Mouse (Mus musculus): ENCODE measurements around the gene Zfp53. TPM values are rescaled to one million over a fixed set of nuclear protein-coding genes. Genes with fewer than 3 reads are reported as not detected.

The Zfp53 gene
- polyA plus RNA-seq, 1 experiment, result 2.9 TPM

- H3K4me1 ChIP-seq (ENCODE audit: control insufficient read depth, insufficient read depth, low read length), result peaks cover 2% of the 10 kb centered on the region; the same call in 1 of the 2 replicates
- no peak overlapping the region for H3K27ac ChIP-seq (ENCODE audit: insufficient read depth, low read length)
- H3K4me3 ChIP-seq (ENCODE audit: insufficient read depth, low read length), result no peak overlapping the region; the same call in 1 of the 2 replicates
- TF ChIP-seq POLR2A (IDR thresholded peaks at IDR 0.05; ENCODE audit: extremely low read depth, insufficient read depth, low read length) (no peak), CTCF (IDR thresholded peaks at IDR 0.05; ENCODE audit: extremely low read depth, insufficient read depth, low read length) (no peak)
These were observed 42.0 kb downstream of the Zfp53 start for GRCm38 (mm10) chr17:21530645-21531330.

GRCm38 (mm10) chr17:21531621-21532020, 42.8 kb downstream of the Zfp53 start:
- H3K4me1 ChIP-seq (ENCODE audit: control insufficient read depth, insufficient read depth, low read length), result peaks cover 2% of the 10 kb centered on the region; the same call in 1 of the 2 replicates
- H3K27ac ChIP-seq (ENCODE audit: insufficient read depth, low read length), result peak overlapping the region; percentile 66
- TF ChIP-seq POLR2A (IDR thresholded peaks at IDR 0.05; ENCODE audit: extremely low read depth, insufficient read depth, low read length) (no peak), CTCF (IDR thresholded peaks at IDR 0.05; ENCODE audit: extremely low read depth, insufficient read depth, low read length) (no peak)
- H3K4me3 ChIP-seq (ENCODE audit: insufficient read depth, low read length), result peak overlapping the region; percentile 45

- Histone ChIP-seq H3K4me3 (ENCODE audit: insufficient read depth, low read length) (peak overlapping the region; percentile 45), H3K4me1 (ENCODE audit: control insufficient read depth, insufficient read depth, low read length) (peaks cover 2% of the 10 kb centered on the region; the same call in 1 of the 2 replicates), H3K27ac (ENCODE audit: insufficient read depth, low read length) (peak overlapping the region; percentile 66)
- TF ChIP-seq POLR2A (IDR thresholded peaks at IDR 0.05; ENCODE audit: extremely low read depth, insufficient read depth, low read length) (peak; percentile 63), CTCF (IDR thresholded peaks at IDR 0.05; ENCODE audit: extremely low read depth, insufficient read depth, low read length) (no peak)
These were observed 43.5 kb downstream of the Zfp53 start for GRCm38 (mm10) chr17:21532101-21532951.

- TF ChIP-seq CTCF (IDR thresholded peaks at IDR 0.05; ENCODE audit: extremely low read depth, insufficient read depth, low read length) (no peak), POLR2A (IDR thresholded peaks at IDR 0.05; ENCODE audit: extremely low read depth, insufficient read depth, low read length) (no peak)
- H3K4me1 ChIP-seq (ENCODE audit: control insufficient read depth, insufficient read depth, low read length), result peaks cover 2% of the 10 kb centered on the region; the same call in 1 of the 2 replicates
- H3K4me3 ChIP-seq (ENCODE audit: insufficient read depth, low read length), result no peak overlapping the region
These were observed 45.2 kb downstream of the Zfp53 start for GRCm38 (mm10) chr17:21533961-21534360.

DNA sequence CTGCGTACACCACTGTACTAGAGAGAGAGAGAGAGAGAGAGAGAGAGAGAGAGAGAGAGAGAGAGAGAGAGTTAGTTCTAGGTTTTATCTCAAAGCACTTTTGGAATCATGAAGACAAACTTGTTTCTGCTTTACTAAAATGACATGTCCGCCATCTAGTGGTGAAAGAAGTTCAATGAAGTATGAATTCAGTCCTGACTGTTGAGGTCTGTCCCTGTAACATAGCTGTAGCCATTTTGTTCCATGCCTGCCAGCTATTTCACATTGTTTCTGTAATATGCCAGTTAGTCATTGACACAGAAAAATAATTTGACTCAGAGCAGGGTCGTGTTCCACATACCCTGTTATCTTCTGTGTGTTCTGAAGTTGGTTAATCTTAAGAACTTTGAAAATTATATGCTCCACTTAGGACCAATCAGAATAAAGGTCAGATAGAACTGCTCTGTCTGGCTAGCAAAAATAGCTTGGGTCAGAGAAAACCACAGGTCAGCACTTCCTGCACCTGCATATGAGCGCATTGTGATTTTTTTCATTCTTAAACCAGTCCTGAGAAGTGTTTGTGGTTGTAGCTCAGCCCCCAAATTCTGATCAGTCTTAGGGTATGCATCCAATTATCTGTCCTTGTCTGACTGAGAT, 45.8 kb downstream of the Zfp53 start:
- peak overlapping the region; percentile 38 for H3K27ac ChIP-seq (ENCODE audit: insufficient read depth, low read length)
- no peak overlapping the region for H3K4me3 ChIP-seq (ENCODE audit: insufficient read depth, low read length)

More at GRCm38 (mm10) chr17:21533961-21534360, 45.2 kb downstream of the Zfp53 start:
- no peak overlapping the region for H3K27ac ChIP-seq (ENCODE audit: insufficient read depth, low read length)

DNA sequence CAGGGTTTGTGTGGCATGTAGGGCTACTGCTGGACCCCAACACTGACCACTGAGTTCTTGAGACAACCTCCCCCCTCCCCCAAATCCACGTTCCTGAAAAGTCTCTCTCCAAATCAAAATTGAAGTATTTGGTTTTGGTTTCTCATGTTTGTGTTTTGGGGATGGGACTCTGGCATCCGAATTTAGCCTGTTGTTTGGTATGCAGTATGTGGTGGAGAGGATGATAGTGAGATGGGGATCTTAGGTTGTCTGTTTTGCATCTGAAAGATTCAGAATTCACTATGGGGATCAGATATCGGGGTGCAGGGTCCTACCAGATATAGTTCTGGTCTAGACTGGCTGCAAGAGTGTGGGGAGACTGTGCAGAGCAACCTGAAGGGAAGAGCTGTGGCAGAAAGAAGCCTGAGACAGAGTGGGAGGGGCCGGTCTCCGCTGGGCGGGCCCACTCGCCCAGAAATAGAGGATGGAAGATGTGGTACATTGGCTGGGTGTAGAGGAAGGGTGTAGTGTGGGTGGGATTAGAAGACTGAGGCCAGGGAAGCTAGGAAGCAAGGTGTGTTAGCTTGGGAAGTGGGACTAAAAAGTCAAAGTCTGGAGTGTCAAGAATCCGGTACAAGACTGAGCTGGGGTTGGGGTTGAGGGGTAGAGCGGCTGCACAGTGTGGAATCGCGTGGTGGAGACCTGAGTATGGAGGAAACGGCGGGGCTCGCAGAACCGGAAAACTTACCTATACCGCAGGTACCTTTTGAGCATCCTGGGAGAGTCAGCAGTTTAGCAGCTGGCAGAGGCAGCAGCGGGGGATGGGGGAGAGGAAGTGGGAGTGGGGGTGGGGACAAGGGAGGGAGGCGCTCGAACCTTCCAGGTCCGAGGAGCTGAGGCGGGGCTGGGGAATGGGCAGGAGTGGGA, 46.6 kb downstream of the Zfp53 start, which contains the start of gene Zfp52:
Gene Zfp52 (plus strand): TSS at position 444 of the 906 bp plus-strand sequence.
- H3K4me1 ChIP-seq (ENCODE audit: control insufficient read depth, insufficient read depth, low read length), result peaks cover 2% of the 10 kb centered on the region; the same call in 1 of the 2 replicates
- H3K4me3 ChIP-seq (ENCODE audit: insufficient read depth, low read length), result peak within 1 kb of the TSS; percentile 53
- TF ChIP-seq CTCF (IDR thresholded peaks at IDR 0.05; ENCODE audit: extremely low read depth, insufficient read depth, low read length) (no peak), POLR2A (IDR thresholded peaks at IDR 0.05; ENCODE audit: extremely low read depth, insufficient read depth, low read length) (0 out of 2 replicates have a peak, but pooled peaks have one; percentile 25)
- peak within 1 kb of the TSS; percentile 38 for H3K27ac ChIP-seq (ENCODE audit: insufficient read depth, low read length)

More for the DNA sequence above, 45.8 kb downstream of the Zfp53 start:
- peaks cover 2% of the 10 kb centered on the region; the same call in 1 of the 2 replicates for H3K4me1 ChIP-seq (ENCODE audit: control insufficient read depth, insufficient read depth, low read length)
- TF ChIP-seq CTCF (IDR thresholded peaks at IDR 0.05; ENCODE audit: extremely low read depth, insufficient read depth, low read length) (peak; percentile 13; the same call in 1 of the 2 replicates), POLR2A (IDR thresholded peaks at IDR 0.05; ENCODE audit: extremely low read depth, insufficient read depth, low read length) (no peak)

DNA sequence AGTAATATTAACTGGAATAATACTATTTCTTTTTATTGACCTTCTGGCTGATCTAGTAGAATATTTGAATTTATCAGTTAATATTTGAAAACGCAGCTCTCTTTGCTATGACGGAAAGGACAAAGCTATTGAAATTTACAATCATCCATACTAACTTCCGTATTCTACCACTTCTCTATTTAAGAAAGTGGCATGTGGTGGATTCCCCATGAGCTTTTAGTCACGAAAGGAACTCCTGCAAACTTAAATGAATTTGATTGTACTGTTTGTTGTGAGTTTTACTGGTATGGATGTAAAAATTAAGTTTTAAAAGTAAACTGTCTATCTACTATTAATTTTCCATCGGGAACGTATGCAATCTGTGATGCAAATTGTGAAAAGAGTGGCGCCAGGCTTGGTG, 47.3 kb downstream of the Zfp53 start:
- no peak overlapping the region for H3K27ac ChIP-seq (ENCODE audit: insufficient read depth, low read length)
- peak overlapping the region; percentile 53 for H3K4me3 ChIP-seq (ENCODE audit: insufficient read depth, low read length)
- peaks cover 2% of the 10 kb centered on the region; the same call in 1 of the 2 replicates for H3K4me1 ChIP-seq (ENCODE audit: control insufficient read depth, insufficient read depth, low read length)
- TF ChIP-seq POLR2A (IDR thresholded peaks at IDR 0.05; ENCODE audit: extremely low read depth, insufficient read depth, low read length) (no peak), CTCF (IDR thresholded peaks at IDR 0.05; ENCODE audit: extremely low read depth, insufficient read depth, low read length) (no peak)

DNA sequence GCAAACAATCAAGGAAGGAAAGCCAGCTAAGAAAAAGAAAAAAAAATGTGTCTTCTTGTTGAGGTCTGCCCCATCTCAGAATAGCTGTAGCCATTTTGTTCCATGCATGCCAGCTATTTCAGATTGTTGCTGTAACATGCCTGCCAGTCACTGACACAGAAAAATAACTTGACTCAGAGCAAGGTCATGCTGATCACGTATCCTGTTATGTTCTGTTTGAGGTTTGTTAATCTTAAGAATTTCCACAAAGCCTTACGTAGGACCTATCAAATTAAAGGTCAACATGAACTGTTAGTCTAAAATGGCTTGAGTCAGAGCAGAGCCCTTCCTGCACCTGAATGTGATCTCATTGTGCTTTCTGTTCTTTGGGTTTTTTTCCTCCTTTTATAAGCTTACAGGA, 47.9 kb downstream of the Zfp53 start:
- Histone ChIP-seq H3K4me3 (ENCODE audit: insufficient read depth, low read length) (no peak overlapping the region), H3K4me1 (ENCODE audit: control insufficient read depth, insufficient read depth, low read length) (peaks cover 2% of the 10 kb centered on the region; the same call in 1 of the 2 replicates), H3K27ac (ENCODE audit: insufficient read depth, low read length) (no peak overlapping the region)
- no peak for TF ChIP-seq CTCF (IDR thresholded peaks at IDR 0.05; ENCODE audit: extremely low read depth, insufficient read depth, low read length)
- no peak for TF ChIP-seq POLR2A (IDR thresholded peaks at IDR 0.05; ENCODE audit: extremely low read depth, insufficient read depth, low read length)

Data from cortical plate, adult 2 months (tissue).